Mouse (Mus musculus) megakaryocyte, embryonic 14.5 days (primary cell): ENCODE results near the gene Edn3. TPM values are rescaled to one million over a fixed set of nuclear protein-coding genes. Genes with fewer than 3 reads are reported as not detected.

Experiments
- H3K27me3 ChIP-seq: replicated peaks from 2 replicates; pipeline ENCODE3; 2012; ENCODE audit warnings: inconsistent platforms
- H3K36me3 ChIP-seq: replicated peaks from 2 replicates; pipeline ENCODE3; 2012; ENCODE audit warnings: low read length, inconsistent platforms, mixed read lengths
- H3K4me1 ChIP-seq: 2 replicates; pipeline ENCODE4 v1.6.1; 2012; ENCODE audit warnings: inconsistent platforms
- H3K4me3 ChIP-seq: replicated peaks from 2 replicates; pipeline ENCODE3; 2012; ENCODE audit warnings: moderate library complexity, mild to moderate bottlenecking, inconsistent platforms
- H3K9me3 ChIP-seq: 2 replicates; pipeline ENCODE4 v1.6.1; 2012; ENCODE audit warnings: inconsistent platforms
- FLI1 ChIP-seq: IDR thresholded peaks from 2 replicates; pipeline ENCODE4 v1.6.1; 2012; ENCODE audit warnings: low read length, inconsistent platforms, mixed read lengths
- GATA1 ChIP-seq: IDR thresholded peaks from 3 replicates; pipeline ENCODE4 v1.6.1; 2012; ENCODE audit warnings: mixed read lengths, low read length, inconsistent platforms, borderline replicate concordance
- polyA plus RNA-seq: library from polyadenylated mRNA; stranded (reverse); fragments of >175 nt; gene quantifications from 2 replicates; pipeline ENCODE4 v1.2.3, GENCODE M21; 2012; ENCODE audit warnings: low replicate concordance; ENCODE audit not compliant: insufficient read depth

Gene Edn3
- polyA plus RNA-seq, 1 experiment, result not detected

DNA sequence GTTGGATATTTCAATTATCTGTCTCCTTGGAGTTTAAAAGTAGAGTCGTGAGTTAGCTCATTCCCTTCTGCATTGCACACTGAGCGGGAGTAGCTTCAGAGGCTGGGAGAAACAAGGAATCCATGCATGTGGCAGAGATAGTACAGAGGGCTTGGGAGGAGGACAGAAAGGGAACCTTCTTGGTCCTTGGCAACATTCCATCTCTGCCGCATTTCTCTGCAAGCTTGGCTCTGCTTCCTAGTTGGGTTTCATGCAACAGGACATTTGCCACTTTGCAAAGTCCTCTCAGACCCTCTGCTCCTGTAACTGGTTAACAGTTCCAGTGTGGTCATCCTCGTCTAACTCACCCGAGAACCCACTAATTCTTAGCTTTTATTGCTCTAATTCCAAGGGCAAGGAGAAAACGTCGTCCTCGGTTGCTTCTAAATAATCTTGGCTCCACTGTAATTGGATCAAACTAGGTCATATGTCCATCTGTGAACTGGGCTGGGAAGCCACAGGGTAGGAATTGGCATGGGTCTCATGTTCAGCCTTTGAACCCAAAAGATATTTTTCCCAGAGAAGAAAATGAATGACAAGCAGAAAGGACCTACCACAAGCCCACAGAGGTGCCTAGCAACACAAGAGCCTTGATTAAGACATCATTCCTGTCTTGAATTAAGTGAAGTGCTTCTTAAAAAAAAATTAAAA is 32.2 kb downstream of the Edn3 start:
- Histone ChIP-seq H3K9me3 (0 out of 2 replicates have a peak, but pooled peaks cover 4% of the 10 kb centered on the region), H3K27me3 (peaks cover 9% of the 10 kb centered on the region), H3K4me3 (no peak overlapping the region), H3K36me3 (no peaks in the 10 kb centered on the region), H3K4me1 (no peaks in the 10 kb centered on the region)
- TF ChIP-seq FLI1 (no peak), GATA1 (no peak)

DNA sequence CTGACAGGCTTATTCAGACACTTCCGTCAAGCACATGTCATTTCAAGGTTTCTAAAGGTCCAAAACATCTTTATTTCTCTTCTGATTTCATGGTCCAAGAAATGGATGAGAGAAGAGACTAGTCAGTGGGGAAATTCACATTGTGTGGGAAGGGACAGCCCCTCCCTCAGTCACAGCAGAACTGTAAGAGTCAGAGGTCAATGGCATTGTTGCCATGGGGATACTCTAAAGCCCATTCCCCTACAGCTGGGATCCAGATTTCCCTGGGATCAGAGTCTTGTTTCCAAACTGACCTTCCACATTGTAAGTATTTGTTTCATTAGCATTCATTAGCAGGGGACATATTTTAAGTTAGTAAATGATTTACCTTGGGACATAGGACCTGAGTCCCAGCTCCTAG is 32.8 kb downstream of the Edn3 start:
- Histone ChIP-seq H3K27me3 (peaks cover 9% of the 10 kb centered on the region), H3K36me3 (no peaks in the 10 kb centered on the region), H3K4me1 (no peaks in the 10 kb centered on the region), H3K4me3 (no peak overlapping the region), H3K9me3 (0 out of 2 replicates have a peak, but pooled peaks cover 4% of the 10 kb centered on the region)
- TF ChIP-seq GATA1 (no peak), FLI1 (no peak)

DNA sequence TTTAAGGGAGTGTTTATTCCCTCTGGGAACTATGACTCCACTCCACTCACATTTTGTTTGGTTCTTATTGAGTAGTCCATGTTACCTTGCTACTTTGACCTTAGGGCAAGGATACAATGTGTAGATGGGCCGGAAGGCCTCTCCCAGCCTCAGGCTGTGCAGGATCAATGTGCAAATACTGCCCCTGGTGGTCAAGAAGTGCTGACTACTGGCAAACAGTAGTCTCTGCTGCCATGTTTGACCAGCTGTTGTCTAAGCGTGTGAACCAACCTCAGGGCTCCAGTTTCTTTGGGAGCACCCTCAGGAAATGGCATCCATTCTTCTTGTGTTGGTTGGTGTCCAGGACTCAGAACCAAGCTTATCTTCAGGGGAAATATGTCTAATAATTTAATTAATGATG is 36.6 kb downstream of the Edn3 start:
- no peaks in the 10 kb centered on the region for H3K4me1 ChIP-seq
- TF ChIP-seq GATA1 (no peak), FLI1 (no peak)
- no peaks in the 10 kb centered on the region for H3K36me3 ChIP-seq
- H3K27me3 ChIP-seq, result peaks cover 9% of the 10 kb centered on the region
- 0 out of 2 replicates have a peak, but pooled peaks cover 4% of the 10 kb centered on the region for H3K9me3 ChIP-seq
- no peak overlapping the region for H3K4me3 ChIP-seq

DNA sequence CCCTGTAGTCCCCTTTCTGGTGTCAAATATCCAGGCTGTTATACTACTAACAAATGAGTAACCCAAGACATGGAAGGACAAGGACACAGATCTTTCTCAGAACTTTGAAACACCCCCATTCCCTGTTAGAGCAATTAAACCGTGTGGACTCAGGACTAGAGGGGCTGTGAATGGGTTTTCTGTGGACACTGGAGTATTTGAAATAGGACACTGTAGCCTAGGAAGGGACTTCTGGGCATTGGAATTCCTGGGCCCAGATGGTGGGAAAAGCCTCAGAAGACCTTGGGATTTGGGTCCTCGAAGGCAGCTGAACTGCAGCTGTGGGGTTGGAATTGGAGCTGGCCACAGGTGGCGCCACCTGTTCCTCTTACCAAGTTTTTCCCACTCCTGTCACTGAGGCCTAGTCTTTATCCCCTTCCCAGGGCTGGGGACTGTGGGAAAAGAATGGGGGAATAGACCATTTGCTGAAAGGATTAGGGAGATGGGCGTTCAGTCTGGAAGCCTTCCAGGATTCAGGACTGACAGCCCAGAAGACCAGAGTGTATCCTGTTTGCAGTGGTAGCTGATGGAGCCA is 37.2 kb downstream of the Edn3 start:
- Histone ChIP-seq H3K9me3 (0 out of 2 replicates have a peak, but pooled peaks cover 4% of the 10 kb centered on the region), H3K4me3 (no peak overlapping the region), H3K27me3 (peaks cover 7% of the 10 kb centered on the region), H3K4me1 (no peaks in the 10 kb centered on the region), H3K36me3 (no peaks in the 10 kb centered on the region)
- TF ChIP-seq GATA1 (no peak), FLI1 (no peak)

DNA sequence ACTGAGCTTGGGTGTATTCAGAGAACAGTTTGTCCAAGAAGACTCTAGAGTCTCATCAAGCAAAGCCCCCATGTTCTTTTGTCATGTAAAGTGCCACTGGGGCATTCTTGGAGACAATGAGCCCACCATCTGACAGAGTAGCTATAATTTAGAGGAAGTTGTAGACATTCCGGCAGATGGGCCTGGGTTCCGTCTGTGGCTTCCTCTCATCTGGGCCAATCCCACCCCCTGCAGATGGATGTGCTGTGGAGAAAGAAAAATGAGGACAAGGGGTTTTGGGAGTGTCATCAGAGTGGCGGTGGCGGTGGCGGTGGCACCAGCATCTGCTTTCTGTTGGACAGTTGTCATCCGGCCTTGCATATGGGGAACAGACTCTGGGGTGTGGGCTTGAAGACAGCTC is 42.0 kb downstream of the Edn3 start:
- H3K4me3 ChIP-seq, result no peak overlapping the region
- no peak for TF ChIP-seq GATA1
- no peak for TF ChIP-seq FLI1
- peaks cover 17% of the 10 kb centered on the region for H3K9me3 ChIP-seq
- no peaks in the 10 kb centered on the region for H3K27me3 ChIP-seq
- no peaks in the 10 kb centered on the region for H3K36me3 ChIP-seq
- no peaks in the 10 kb centered on the region for H3K4me1 ChIP-seq

DNA sequence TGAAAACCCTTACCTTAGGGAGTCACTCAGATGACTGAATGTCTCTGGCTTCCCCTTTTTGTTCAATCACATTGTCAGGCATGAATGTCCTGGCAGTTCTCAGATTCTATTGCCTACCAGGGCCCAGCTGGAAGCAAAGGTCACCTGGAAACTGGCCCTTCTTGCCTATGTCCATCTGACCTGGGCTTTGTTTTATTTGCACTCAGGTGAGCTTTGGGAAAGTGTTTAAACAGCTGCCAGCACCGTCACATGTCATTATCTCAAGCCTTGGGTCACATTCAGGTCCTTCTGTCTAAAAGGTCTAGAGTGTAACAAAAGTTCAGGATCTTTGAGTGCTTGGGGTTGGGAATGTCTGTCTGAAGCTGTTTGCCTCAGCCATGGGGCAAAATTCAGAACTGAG is 43.2 kb downstream of the Edn3 start:
- Histone ChIP-seq H3K27me3 (no peaks in the 10 kb centered on the region), H3K4me1 (no peaks in the 10 kb centered on the region), H3K36me3 (no peaks in the 10 kb centered on the region), H3K4me3 (no peak overlapping the region), H3K9me3 (peaks cover 18% of the 10 kb centered on the region)
- TF ChIP-seq GATA1 (no peak), FLI1 (no peak)

DNA sequence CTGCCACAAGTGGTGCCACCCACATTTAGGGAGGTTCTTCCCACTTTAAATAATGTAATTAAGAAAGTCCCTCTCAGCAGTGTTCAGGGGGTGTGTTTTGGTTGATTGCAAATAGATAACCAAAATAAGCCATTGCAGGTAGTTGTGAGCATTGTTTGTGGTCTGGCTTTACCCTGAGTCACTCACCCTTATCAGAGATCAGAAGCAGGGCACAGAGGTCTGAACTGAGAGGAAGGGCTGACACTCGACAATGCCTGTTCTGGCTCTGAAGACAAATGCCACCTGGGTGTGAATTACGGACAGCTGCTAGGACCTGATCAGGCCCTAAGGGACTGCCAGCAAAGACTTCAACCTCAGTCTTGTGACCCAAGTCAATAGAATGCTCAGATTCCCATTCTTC is 47.5 kb downstream of the Edn3 start:
- Histone ChIP-seq H3K36me3 (no peaks in the 10 kb centered on the region), H3K9me3 (peaks cover 18% of the 10 kb centered on the region), H3K4me3 (no peak overlapping the region), H3K27me3 (peaks cover 2% of the 10 kb centered on the region), H3K4me1 (no peaks in the 10 kb centered on the region)
- TF ChIP-seq FLI1, result no peak
- TF ChIP-seq GATA1, result no peak

DNA sequence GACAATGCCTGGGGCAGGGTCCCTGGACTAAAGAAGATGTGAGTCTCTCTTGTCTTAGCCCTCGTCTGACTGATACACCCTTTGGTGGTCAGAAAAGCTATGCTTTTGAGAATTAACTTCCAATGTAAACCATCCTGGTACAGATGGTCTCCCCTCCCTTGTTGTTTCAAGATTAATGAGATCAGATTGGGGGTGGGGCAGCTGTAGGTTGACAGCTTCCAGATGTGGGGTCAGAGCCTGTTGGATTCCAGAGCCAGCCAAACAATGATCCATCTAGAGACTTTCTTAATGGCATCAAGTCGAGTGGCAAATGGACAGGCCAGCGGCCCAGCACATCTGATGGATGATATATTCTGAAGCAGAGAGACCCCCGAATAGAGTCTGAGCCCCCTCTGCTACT is 48.9 kb downstream of the Edn3 start:
- TF ChIP-seq GATA1 (no peak), FLI1 (no peak)
- peaks cover 2% of the 10 kb centered on the region for H3K27me3 ChIP-seq
- no peaks in the 10 kb centered on the region for H3K36me3 ChIP-seq
- no peaks in the 10 kb centered on the region for H3K4me1 ChIP-seq
- H3K4me3 ChIP-seq, result no peak overlapping the region
- H3K9me3 ChIP-seq, result peaks cover 17% of the 10 kb centered on the region

DNA sequence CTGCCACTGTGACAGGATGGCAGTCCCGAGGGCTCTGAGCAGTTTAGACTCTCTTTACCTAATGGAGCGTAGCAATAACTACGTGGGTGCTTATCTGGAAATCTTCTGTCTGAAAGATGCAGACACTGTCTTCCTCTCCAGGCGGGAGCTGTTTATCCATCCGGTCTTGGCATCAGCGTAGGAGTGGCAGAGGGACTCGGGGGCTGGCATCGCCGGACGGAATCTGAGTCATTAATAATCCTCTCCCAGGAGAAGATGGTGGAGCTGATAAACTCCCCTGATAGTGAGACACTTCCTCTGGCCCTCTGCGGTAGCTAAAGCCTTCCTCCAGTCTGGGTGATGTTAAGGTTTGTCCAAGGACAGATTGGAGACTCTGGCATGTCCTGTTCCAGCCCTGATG is 52.9 kb downstream of the Edn3 start:
- H3K4me1 ChIP-seq, result no peaks in the 10 kb centered on the region
- H3K36me3 ChIP-seq, result no peaks in the 10 kb centered on the region
- H3K27me3 ChIP-seq, result peaks cover 7% of the 10 kb centered on the region
- H3K4me3 ChIP-seq, result no peak overlapping the region
- H3K9me3 ChIP-seq, result peaks cover 7% of the 10 kb centered on the region; the same call in 1 of the 2 replicates
- TF ChIP-seq GATA1 (no peak), FLI1 (no peak)

DNA sequence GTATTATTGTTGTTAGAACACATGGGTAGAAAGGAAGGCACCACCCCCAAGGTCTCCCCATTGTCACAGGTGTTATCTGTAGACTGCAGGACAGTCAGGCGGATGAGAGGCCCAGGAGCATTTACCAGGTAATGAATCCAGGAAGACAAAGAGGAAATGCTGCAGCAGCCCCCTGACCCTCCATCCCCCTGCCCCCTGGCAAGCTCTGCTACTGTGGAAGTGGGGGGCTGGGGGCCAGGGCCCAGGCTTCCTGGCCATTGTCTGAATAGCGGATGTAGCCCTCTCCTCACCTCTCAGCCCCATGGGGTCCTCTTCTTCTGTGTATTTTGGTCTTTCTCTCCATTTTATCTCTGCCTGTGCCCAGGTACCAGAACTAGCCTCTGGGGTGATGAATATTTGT is 55.7 kb downstream of the Edn3 start:
- peaks cover 7% of the 10 kb centered on the region; the same call in 1 of the 2 replicates for H3K9me3 ChIP-seq
- no peak overlapping the region for H3K4me3 ChIP-seq
- H3K4me1 ChIP-seq, result no peaks in the 10 kb centered on the region
- no peaks in the 10 kb centered on the region for H3K36me3 ChIP-seq
- peaks cover 12% of the 10 kb centered on the region for H3K27me3 ChIP-seq
- TF ChIP-seq GATA1 (no peak), FLI1 (no peak)

DNA sequence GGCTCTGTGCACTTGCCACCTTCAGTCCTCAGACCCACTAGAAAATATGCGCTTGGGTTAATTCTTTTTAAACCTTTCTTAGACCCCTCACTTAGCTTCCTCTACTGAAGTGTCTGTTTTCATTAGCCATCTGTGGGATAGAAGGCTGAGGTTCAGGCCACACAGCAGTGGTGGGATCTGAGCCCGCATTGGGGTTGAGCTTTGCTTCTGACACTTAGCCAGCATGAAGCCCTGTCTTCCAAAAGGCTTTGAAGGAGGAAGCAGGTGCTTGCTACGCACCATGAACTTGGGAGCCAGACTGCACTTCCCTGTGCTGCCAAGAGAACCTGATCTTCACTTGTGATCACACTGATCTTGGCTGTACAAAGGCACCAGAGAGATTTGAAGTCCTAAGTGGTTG is 59.9 kb downstream of the Edn3 start:
- Histone ChIP-seq H3K4me1 (no peaks in the 10 kb centered on the region), H3K9me3 (0 out of 2 replicates have a peak, but pooled peaks cover 4% of the 10 kb centered on the region), H3K27me3 (peaks cover 6% of the 10 kb centered on the region), H3K4me3 (no peak overlapping the region), H3K36me3 (no peaks in the 10 kb centered on the region)
- TF ChIP-seq FLI1 (no peak), GATA1 (no peak)
